Mouse (Mus musculus): ENCODE measurements around the gene Sptbn1. TPM values are rescaled to one million over a fixed set of nuclear protein-coding genes. Genes with fewer than 3 reads are reported as not detected.

The Sptbn1 gene
- polyA plus RNA-seq, 1 experiment = 53.4 TPM

DNA sequence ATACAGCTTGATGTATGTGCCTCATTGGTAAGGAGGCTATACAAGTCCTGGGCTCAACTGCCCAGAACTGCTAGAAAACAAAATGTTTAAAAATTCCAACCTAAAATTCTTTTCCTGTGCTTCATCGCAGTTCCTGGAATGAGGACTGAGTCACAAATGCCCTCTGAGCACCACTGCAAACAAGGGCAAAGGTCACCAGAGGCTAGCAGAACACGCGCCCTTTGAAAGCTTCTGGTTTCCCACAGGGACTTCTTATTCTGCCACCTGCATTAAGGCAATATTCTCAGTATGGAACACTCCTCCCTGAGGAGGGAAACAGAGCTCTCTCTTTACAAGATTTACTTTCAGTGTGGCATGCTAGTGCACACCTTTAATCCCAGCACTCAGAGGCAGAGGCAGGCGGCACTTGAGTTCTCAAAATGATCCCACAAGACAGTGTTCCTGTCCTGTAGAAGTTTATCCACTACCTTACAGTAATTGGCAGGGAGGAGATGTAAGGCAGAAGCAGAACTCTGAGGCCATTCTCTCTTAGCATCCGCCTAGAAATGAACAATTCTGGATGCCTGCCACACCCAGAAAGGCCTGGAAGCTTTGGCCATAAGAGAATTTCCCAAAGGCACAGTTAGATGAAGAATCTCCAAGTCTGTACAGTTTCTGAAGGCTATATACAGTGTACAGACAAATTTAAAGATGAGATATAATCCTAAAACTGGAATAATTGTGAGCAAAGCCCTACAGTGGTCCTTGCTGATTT is 56.1 kb downstream of the Sptbn1 start:
- Histone ChIP-seq H3K4me1 (ENCODE audit: control insufficient read depth, insufficient read depth, low read length) (no peaks in the 10 kb centered on the region), H3K27ac (ENCODE audit: control insufficient read depth, insufficient read depth, low read depth, low read length, poor library complexity) (no peak overlapping the region), H3K4me3 (replicated peaks; ENCODE audit: control insufficient read depth, low read depth, low read length) (no peak overlapping the region)
- 84% methylated on average over 5 of the region's 5 CpGs for WGBS
- TF ChIP-seq CTCF (IDR thresholded peaks at IDR 0.05; ENCODE audit: control insufficient read depth, insufficient read depth, low read length) (no peak), POLR2A (IDR thresholded peaks at IDR 0.05; ENCODE audit: borderline replicate concordance, control insufficient read depth, low read depth, low read length) (no peak)

DNA sequence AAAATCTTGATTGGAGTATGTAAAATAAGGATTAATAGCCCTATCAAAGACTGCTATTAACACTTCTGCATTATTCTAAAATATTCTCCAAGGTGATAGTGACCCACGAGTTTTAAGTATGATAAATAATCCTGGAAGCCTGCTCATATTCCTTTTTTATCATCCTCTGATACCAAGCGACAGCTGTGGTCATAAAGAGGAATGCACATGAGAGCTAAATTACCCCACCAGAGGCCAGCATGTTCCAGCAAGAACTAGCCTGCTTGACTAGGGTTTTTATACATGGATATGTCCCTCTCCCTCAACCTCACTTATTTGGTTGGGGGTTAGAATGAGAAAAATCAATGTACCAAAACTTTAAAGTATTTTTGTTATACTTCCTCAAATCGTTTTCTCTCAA is 56.8 kb downstream of the Sptbn1 start:
- 44% methylated on average over 3 of the region's 3 CpGs for WGBS
- Histone ChIP-seq H3K4me1 (ENCODE audit: control insufficient read depth, insufficient read depth, low read length) (no peaks in the 10 kb centered on the region), H3K27ac (ENCODE audit: control insufficient read depth, insufficient read depth, low read depth, low read length, poor library complexity) (no peak overlapping the region), H3K4me3 (replicated peaks; ENCODE audit: control insufficient read depth, low read depth, low read length) (no peak overlapping the region)
- no peak for TF ChIP-seq POLR2A (IDR thresholded peaks at IDR 0.05; ENCODE audit: borderline replicate concordance, control insufficient read depth, low read depth, low read length)
- no peak for TF ChIP-seq CTCF (IDR thresholded peaks at IDR 0.05; ENCODE audit: control insufficient read depth, insufficient read depth, low read length)

DNA sequence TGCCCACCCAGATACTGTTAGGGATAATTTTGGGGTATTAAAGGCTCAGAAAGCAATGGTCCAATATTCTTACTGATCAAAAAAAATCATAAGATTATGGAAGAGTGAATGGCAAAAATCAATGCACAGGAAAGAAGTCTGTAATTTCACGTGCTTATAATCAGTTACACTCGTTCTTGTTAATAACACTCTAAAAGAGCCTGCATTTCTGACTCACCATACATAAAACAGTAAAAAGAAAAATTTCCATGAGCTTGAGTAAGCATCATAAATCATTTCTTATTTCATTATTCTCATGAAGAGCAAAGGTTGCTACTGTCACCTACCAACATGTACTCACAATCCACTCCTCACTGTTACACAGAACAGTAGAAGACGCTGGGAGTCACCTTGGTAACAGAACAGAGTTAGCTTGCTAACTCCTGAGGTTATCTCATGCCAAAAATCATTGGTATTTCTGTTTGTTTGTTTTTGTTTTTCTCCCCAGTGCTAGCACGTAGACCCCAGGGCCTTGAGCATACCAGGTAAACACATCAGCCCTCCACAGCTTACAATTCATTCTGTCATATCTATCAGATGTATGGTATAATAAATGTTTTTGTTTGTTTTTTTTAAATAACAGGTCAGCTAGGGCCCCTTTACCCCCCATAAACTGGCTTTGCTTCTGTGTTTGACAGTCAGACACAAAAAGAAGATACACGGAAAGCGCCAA is 57.7 kb downstream of the Sptbn1 start:
- Histone ChIP-seq H3K4me1 (ENCODE audit: control insufficient read depth, insufficient read depth, low read length) (no peaks in the 10 kb centered on the region), H3K4me3 (replicated peaks; ENCODE audit: control insufficient read depth, low read depth, low read length) (no peak overlapping the region), H3K27ac (ENCODE audit: control insufficient read depth, insufficient read depth, low read depth, low read length, poor library complexity) (no peak overlapping the region)
- 80% methylated on average over 6 of the region's 6 CpGs for WGBS
- TF ChIP-seq POLR2A (IDR thresholded peaks at IDR 0.05; ENCODE audit: borderline replicate concordance, control insufficient read depth, low read depth, low read length) = no peak
- TF ChIP-seq CTCF (IDR thresholded peaks at IDR 0.05; ENCODE audit: control insufficient read depth, insufficient read depth, low read length) = no peak

DNA sequence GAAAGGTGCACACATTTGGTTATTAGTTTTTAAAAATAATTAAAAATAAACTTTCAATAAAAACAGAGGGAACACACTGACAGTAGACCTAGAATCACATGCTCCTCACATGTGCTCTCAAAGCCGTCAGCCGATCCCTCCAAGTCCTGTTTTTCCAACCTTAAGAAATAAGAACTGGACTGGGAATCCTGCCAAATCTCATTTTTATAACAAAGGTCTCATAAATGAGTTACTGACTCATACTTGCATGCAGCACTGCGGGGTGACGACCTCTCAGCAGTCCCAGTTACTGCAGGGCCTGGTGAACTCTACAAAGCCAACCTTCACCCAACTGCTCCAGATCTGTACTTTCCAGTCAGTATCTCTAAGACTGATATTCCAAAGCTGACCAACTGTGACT is 58.5 kb downstream of the Sptbn1 start:
- TF ChIP-seq POLR2A (IDR thresholded peaks at IDR 0.05; ENCODE audit: borderline replicate concordance, control insufficient read depth, low read depth, low read length) = no peak
- no peak overlapping the region for H3K27ac ChIP-seq (ENCODE audit: control insufficient read depth, insufficient read depth, low read depth, low read length, poor library complexity)
- no peaks in the 10 kb centered on the region for H3K4me1 ChIP-seq (ENCODE audit: control insufficient read depth, insufficient read depth, low read length)
- no peak overlapping the region for H3K4me3 ChIP-seq (replicated peaks; ENCODE audit: control insufficient read depth, low read depth, low read length)
- WGBS = 85% methylated on average over 4 of the region's 4 CpGs

DNA sequence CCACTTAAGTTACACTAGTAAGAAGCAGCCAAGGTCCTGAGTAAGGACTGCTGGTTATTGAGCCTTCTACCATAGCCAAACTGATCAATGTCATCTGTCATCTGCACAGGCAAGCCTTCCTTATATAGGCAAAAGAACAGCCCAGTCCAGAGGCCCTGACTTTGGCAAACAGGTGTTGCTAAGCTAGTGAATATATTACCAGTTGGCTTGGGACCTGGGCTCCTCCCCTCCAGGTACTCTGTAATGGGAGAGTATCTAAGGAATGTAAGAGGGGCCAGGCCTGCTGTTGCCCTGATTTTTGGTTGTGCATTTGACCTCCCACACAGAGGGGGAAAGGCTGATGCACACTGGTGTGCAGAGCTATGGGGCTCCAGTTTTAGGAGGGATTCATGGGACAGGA is 63.6 kb downstream of the Sptbn1 start:
- H3K27ac ChIP-seq (ENCODE audit: control insufficient read depth, insufficient read depth, low read depth, low read length, poor library complexity) = no peak overlapping the region
- no peaks in the 10 kb centered on the region for H3K4me1 ChIP-seq (ENCODE audit: control insufficient read depth, insufficient read depth, low read length)
- no peak overlapping the region for H3K4me3 ChIP-seq (replicated peaks; ENCODE audit: control insufficient read depth, low read depth, low read length)
- no peak for TF ChIP-seq CTCF (IDR thresholded peaks at IDR 0.05; ENCODE audit: control insufficient read depth, insufficient read depth, low read length)
- TF ChIP-seq POLR2A (IDR thresholded peaks at IDR 0.05; ENCODE audit: borderline replicate concordance, control insufficient read depth, low read depth, low read length) = no peak

DNA sequence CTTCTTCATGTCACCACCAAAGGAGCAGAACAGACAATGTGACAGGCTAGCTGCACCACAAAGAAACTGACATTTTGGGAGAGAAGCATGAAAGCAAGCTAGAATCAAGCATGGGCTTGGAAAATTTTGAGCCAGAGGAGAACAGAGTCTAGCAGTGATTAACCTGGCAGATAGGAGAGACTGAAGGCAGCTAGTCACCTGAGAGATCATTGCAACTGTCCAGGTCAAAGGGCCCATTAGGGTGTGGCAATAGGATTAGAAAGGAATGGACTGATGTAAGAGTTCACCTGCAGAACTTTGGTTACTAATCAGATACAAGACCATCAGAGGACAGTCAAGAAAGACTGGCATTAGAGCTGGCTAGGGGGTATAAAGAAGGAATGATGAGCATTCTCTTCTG is 67.6 kb downstream of the Sptbn1 start:
- no peak for TF ChIP-seq CTCF (IDR thresholded peaks at IDR 0.05; ENCODE audit: control insufficient read depth, insufficient read depth, low read length)
- TF ChIP-seq POLR2A (IDR thresholded peaks at IDR 0.05; ENCODE audit: borderline replicate concordance, control insufficient read depth, low read depth, low read length) = no peak
- Histone ChIP-seq H3K4me3 (replicated peaks; ENCODE audit: control insufficient read depth, low read depth, low read length) (no peak overlapping the region), H3K4me1 (ENCODE audit: control insufficient read depth, insufficient read depth, low read length) (no peaks in the 10 kb centered on the region), H3K27ac (ENCODE audit: control insufficient read depth, insufficient read depth, low read depth, low read length, poor library complexity) (no peak overlapping the region)

DNA sequence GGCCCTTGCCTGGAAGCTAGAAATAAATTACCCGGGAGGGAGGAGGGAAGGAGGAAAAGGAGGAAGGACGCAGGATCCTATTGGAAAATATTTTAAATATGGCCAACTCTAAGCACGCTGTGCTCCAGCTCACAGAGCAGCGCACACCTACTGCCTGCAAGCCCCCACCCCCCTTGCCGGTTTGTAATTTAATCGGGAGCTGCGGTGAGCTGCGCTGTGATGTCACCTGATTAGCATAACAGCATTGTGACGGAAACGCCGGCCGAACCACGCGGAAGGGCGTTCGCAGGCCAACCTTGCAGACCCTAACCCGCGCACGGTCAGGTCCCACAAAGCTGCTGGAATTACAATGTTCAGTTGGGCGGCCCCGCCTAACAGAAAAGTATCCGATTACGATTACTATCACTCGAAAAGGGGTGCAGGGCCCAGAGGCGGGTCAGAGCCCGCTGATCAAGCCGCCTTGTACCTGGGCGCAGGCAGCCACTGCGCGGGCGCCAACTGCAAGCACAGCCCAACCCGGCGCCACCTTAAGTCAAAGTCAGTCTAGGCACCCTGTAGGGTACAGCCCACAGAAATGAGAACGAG is 69.8 kb downstream of the Sptbn1 start:
- peak overlapping the region; percentile 94 for H3K27ac ChIP-seq (ENCODE audit: control insufficient read depth, insufficient read depth, low read depth, low read length, poor library complexity)
- H3K4me3 ChIP-seq (replicated peaks; ENCODE audit: control insufficient read depth, low read depth, low read length) = peak overlapping the region; percentile 84
- H3K4me1 ChIP-seq (ENCODE audit: control insufficient read depth, insufficient read depth, low read length) = peaks cover 2% of the 10 kb centered on the region
- TF ChIP-seq CTCF (IDR thresholded peaks at IDR 0.05; ENCODE audit: control insufficient read depth, insufficient read depth, low read length) (no peak), POLR2A (IDR thresholded peaks at IDR 0.05; ENCODE audit: borderline replicate concordance, control insufficient read depth, low read depth, low read length) (peak; percentile 54; the same call in 1 of the 2 replicates)
- under 1% methylated on average over 34 of the region's 34 CpGs for WGBS

DNA sequence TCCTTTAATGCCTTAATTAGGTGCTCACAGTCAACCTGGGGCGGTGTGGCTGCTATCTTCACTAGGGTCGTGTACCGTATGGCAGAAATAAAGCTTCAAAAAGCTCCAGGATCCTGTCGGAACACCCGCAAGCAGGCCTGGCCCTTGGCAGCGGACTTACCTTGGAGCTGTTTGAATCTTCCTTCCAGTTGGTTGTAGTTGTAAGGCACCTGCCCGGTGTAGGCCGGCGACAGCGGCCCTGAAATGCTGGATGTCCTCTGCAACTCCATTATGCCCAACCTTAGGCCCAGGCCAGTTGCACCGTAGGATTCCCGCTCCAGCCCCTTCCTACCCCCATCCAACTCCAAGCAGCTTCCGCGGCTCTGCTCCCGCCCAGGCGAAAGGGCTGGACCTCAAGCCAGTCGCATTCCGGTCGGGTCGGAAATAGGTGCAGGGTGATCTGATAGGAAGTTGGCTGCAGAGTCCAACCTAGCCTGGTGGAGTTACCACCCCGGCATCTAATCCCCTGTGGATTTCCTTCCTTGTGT is 70.3 kb downstream of the Sptbn1 start:
- Histone ChIP-seq H3K4me1 (ENCODE audit: control insufficient read depth, insufficient read depth, low read length) (peaks cover 2% of the 10 kb centered on the region), H3K27ac (ENCODE audit: control insufficient read depth, insufficient read depth, low read depth, low read length, poor library complexity) (peak overlapping the region; percentile 94), H3K4me3 (replicated peaks; ENCODE audit: control insufficient read depth, low read depth, low read length) (peak overlapping the region; percentile 84)
- no peak for TF ChIP-seq CTCF (IDR thresholded peaks at IDR 0.05; ENCODE audit: control insufficient read depth, insufficient read depth, low read length)
- no peak for TF ChIP-seq POLR2A (IDR thresholded peaks at IDR 0.05; ENCODE audit: borderline replicate concordance, control insufficient read depth, low read depth, low read length)
- 1% methylated on average over 21 of the region's 21 CpGs for WGBS

Data from bone marrow, adult 2 months (tissue).